Mouse (Mus musculus) G1E (cell line): ENCODE measurements around the gene Zscan29.
A peak's percentile ranks its signal among the peaks of the same experiment; 100 is the strongest.

Experiments
- CTCF ChIP-seq: IDR thresholded peaks from 2 replicates; pipeline ENCODE4 v1.5.1; 2012; ENCODE audit warnings: low read depth, low read length, inconsistent platforms, mixed read lengths
- GATA1 ChIP-seq: IDR thresholded peaks from 2 replicates; pipeline ENCODE4 v1.6.1; 2012; ENCODE audit warnings: borderline replicate concordance, low read length, inconsistent platforms, mixed read lengths
- POLR2AphosphoS5 ChIP-seq: IDR thresholded peaks from 2 replicates; pipeline ENCODE4 v1.6.1; 2012; ENCODE audit warnings: low read depth, low read length, inconsistent platforms; ENCODE audit not compliant: insufficient replicate concordance

DNA sequence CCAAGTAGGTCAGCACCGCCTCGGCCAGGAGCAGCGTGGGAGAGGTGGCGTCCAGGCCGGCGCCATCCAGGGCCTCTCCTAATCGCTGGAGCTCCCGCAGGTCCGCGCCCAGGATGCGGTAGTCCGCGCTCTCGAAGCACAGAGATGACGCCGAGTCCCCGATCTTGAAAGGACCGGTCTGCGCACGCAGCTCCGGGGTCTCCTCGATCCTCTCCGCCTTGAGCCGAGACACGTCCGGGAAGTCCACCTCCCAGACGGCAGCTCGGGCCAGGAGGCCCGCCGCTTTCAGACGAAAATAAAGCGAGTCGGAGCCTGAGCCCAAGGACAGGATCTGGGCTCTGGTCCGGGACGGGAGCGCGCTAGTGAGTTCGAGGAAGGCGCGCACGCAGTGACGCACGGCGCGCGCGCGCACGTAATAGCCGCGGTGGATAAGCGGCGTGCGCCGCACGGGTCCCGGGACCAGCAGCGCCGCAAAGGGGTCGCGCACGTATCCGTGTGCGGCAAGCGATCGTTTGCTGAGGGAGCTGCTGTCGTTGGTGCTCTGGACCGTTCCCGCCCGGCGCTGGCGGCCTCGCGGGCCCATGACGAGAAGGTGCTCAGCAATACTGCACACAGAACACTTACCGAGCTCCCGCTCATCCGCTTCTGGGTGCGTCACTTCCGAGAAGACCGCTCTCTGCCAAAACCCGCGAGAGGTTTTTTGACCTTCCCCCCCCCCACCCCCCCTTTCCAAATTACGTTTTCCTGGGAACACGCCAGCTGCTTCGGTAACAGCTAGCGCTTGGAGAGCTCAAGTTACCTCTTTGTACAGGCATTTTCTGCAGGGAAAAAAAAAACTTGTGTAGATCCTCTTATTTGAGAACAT, 30.7 kb downstream of the Zscan29 start, which contains the start of the genes Adal and Lcmt2:
- TF ChIP-seq CTCF (no peak), GATA1 (no peak), POLR2AphosphoS5 (0 out of 2 replicates have a peak, but pooled peaks have one; percentile 50)
